Comparison of ENCODE assay signal across 8 mouse cellular contexts in the genomic region with DNA sequence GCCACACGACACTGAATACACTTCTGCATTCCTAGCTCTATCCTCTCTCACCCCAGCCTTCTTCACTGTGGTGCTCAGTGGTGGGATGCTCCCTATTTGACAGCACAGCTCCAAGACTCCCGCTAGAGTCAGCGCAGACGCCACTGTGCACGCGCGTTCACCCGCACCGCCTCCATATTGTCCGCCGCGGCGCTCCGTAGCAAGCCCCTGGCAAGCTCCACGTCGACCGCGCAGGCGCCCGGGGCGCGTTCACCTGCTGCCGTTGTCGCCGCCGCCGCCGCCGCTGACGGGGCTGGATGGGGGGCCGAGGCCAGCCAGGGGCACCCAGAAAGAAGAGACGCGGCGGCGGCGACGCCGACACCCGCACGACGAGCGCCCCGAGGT. TPM values are rescaled to one million over a fixed set of nuclear protein-coding genes. Genes with fewer than 3 reads are reported as not detected.
DNase-seq lines count a peak whose midpoint lies in the region; ATAC-seq and TF ChIP-seq lines count a peak whose summit lies in the region.

A gene (plus strand): TSS at position 248 of the 384 bp plus-strand sequence.

- peak within 1 kb of the TSS; percentile 98 for H3K4me2 ChIP-seq in lung, embryonic 14.5 days

- H3K9me3 ChIP-seq in lung, embryonic 14.5 days (ENCODE audit: low read depth, low read length) = no peaks in the 10 kb centered on the region

- no peaks in the 10 kb centered on the region for H3K27me3 ChIP-seq in lung, embryonic 14.5 days (ENCODE audit: insufficient read depth, low read length)

- peak; percentile 62; the same call in 1 of the 2 replicates for TF ChIP-seq POLR2A in olfactory bulb, adult 2 months (IDR thresholded peaks at IDR 0.05; ENCODE audit: insufficient read depth, low read depth, low read length)

- peak within 1 kb of the TSS; percentile 83 for H3K9ac ChIP-seq in lung, embryonic 14.5 days

- peak within 1 kb of the TSS; percentile 97 for H3K4me3 ChIP-seq in lung, embryonic 14.5 days (ENCODE audit: low read depth, low read length)
- H3K4me3 ChIP-seq in olfactory bulb, adult 2 months (ENCODE audit: insufficient read depth, low read depth, low read length) = peak within 1 kb of the TSS; percentile 75

- no peaks in the 10 kb centered on the region for H3K36me3 ChIP-seq in lung, embryonic 14.5 days (ENCODE audit: insufficient read depth)

- DNase-seq in MEL-GATA-1-ER (ENCODE audit: extremely low read depth, low read depth) = peak; percentile 53
- peak; percentile 92 for DNase-seq in cerebellum, adult 8-10 months
- DNase-seq in forelimb bud, embryonic 11.5 days (ENCODE audit: low read depth, low spot score) = peak; percentile 76
- DNase-seq in heart, postnatal 4 days = peak; percentile 92
- peak; percentile 83 to 93 for DNase-seq in layer of hippocampus, adult 8-10 months (ENCODE audit: low spot score in 2 of 2)
- peak; percentile 93 for DNase-seq in lung, embryonic 14.5 days
- peak; percentile 76 to 79 for DNase-seq in thymus, adult 18-20 months

- H3K4me1 ChIP-seq in lung, embryonic 14.5 days (ENCODE audit: insufficient read depth) = peaks cover 5% of the 10 kb centered on the region; the same call in 1 of the 2 replicates
- peaks cover 14% of the 10 kb centered on the region for H3K4me1 ChIP-seq in olfactory bulb, adult 2 months (ENCODE audit: control insufficient read depth, insufficient read depth, low read length)

- WGBS in lung, embryonic 14.5 days = 1% methylated on average over 42 of the region's 43 CpGs
- under 1% methylated on average over 43 of the region's 43 CpGs for WGBS in olfactory bulb, adult 2 months

- ATAC-seq in lung, embryonic 14.5 days (ENCODE audit: insufficient read depth) = peak; percentile 91

- peak within 1 kb of the TSS; percentile 54; the same call in 1 of the 2 replicates for H3K27ac ChIP-seq in lung, embryonic 14.5 days (ENCODE audit: low read depth)
- no peak within 1 kb of the TSS for H3K27ac ChIP-seq in olfactory bulb, adult 2 months (ENCODE audit: insufficient read depth, low read depth, low read length)

- no peak for TF ChIP-seq CTCF in lung, embryonic 14.5 days (IDR thresholded peaks at IDR 0.05; ENCODE audit: low read depth)
- no peak for TF ChIP-seq CTCF in olfactory bulb, adult 2 months (IDR thresholded peaks at IDR 0.05; ENCODE audit: insufficient read depth, low read depth, low read length)

RNA-seq across cellular contexts. Expression of the gene that starts here (rescaled TPM):
- total RNA-seq in heart, postnatal 4 days (2021) = 100 to 1,000 TPM; 144 to 146 TPM
- total RNA-seq in layer of hippocampus, adult 8-10 months (2022) = 100 to 1,000 TPM in 1 of 4 experiments, 10 to 100 TPM in 3; 89.7 to 102 (median 93.2) TPM
- 44.1 and 53.3 TPM in 2 replicates for polyA plus RNA-seq in lung, embryonic 14.5 days (2014; fragmentation: Nextera tagmentation; extraction: Ambion mirVana)
- polyA plus RNA-seq in olfactory bulb, adult 2 months (2012; ENCODE audit: insufficient read depth, insufficient read length, low replicate concordance, missing spikeins) = 302 TPM in 1 of 2 replicates, not detected in the other
